Mouse (Mus musculus) 3T3-L1 (cell line): ENCODE results near the gene Hoxa9.

Source experiments
- DNase-seq: peaks from one replicate; pipeline ENCODE4 v3.0.0-alpha.2; 2015; ENCODE audit warnings: low read depth, low spot score

Gene Hoxa9

DNA sequence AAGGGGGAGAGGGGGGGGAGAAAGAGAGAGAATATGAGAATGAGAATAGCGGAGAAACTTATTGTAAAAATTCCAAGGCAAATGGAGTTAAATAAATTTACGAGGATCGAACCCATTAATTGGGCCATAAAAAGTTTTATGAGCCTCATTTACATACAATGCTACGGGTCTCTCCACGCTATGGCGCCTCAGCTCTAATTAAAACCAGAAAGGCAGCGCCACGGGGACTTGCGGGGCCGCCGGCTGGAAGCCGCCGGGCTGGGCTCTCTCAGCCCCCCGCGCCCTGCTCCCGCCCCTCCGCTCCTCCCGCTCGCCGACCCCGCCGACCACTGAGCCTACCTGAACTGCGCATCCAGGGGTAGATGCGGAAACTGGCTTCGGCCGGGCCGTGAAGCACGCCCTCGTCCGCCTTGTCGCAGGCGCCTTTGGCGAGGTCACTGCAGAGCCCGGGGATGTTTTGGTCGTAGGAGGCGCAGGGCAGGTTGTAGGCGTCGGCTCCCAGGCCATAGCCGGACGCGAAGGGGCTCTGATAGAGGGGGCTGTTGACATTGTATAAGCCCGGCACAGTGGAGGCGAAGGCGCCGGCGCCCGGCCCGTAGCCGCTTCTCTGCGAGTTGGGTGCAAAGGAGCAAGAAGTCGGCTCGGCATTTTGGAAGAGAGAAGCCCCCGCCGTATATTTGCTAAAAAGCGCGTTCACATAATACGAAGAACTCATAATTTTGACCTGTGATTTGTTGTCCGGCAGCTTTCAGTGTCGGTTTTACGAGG lies 14.0 kb downstream of the Hoxa9 start:
- peak; percentile 22 for DNase-seq

DNA sequence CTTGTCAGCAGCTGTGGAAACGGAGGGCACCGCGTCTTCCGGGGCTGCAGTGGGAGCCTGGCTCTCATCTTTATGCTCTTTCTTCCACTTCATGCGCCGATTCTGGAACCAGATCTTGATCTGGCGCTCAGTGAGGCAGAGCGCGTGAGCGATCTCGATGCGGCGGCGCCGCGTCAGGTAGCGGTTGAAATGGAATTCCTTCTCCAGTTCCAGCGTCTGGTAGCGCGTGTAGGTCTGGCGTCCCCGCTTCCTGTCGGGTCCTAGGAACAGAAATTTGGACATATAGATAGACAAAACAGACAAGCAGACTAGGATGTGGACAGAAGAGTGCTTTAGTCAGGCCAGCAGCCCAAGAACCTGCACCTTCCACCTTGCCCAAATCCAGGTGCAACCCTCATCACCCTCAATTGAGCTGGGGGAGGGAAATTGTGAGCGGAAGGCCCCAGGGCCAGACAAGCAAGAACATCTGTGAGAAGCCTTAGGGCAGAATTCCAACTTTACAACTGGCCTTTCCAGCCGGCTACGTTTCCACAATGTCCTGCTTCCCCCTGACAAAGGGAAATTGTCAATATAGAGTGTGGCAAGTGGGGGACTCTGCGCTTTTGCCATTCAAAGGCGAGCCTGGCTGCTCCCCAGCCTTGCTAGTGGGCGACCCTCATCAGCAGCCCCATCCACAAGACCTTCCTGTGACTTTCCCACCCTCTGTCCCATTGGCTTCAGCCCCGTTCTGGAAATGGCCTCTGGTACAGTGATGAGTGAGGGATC lies 14.9 kb downstream of the Hoxa9 start:
- no peak for DNase-seq

DNA sequence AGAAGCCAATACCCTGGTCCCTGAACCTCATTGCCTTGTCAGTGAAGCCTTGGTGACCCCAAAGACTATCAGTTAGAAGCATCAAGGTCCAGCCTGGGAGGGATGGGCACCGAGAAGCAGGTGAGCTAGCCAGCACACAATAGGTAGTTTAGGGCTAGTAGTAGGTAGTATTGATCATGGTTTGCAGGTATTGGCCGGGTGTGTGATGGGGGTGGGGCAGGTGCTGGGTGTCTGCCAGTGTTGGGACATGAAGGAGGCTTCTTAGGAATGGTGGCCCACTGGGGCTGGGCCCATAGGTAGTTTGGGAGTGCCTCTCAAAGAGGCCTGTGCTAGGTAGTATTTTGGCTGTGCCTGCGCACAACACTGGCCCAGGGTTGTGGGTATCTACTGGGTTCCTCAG lies 15.8 kb downstream of the Hoxa9 start:
- no peak for DNase-seq

DNA sequence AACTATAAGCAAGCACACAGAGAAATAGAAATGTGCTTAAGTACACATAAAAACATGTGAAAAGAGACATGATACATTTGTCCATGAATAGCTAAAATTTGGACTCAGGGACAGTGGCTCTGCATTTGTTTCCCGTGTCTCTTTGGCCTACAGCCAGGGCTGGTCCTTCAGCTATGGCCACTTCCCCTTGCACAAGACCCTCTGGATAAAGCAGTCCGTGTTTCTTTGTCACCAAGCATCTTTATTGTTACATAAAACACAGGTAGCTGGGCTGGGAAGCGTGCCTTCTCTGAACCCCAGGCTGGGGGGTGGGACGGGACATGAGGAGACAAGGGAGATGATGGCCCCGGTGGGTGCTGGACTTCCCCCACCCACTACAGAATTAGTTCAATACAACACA lies 16.6 kb downstream of the Hoxa9 start:
- DNase-seq, result peak; percentile 35

DNA sequence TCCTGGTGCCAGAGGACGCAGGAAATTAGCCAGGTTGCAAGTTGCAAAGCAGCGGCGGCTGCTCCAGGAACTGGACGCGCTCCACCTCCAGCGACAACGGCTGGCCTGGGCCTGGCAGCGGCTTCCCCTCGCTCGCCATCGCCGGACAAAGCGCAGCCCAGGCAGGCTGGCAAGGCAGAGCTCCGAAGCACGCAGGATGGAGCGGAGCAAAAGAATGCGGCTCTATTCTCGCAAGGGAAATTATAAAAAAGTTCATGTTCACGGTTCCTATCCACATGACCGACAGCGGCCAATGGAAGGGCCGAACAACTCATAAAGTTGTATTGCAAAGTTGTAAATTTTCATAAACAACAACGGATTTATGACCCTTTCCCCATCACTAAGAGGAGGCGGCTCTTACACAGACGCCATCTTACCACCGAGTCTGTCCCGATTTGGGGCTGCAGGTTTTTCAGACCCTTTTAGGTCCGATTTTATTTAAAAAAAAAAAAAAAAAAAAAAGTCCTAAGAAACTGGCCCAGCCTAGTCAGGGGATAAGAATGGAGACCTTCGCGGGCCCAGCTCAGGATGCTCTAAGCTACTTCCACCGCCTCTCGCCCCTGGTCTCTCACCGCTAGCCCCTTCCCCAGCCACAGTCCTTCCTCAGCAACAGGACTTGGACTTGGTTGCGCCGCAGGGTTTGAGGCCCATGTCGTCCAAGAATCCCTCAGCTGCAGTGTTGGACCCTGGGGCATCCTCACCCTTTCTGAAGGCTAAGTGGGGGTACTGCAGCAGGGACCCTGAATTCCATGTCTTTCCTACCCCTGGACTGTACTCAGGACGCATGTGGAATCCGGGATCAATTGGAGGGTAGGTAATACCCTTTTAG lies 17.5 kb downstream of the Hoxa9 start, which contains the start of the genes Hoxa3 and Gm28308:
Gene Hoxa3, minus strand, starts transcription at position 218 of the 868 bp plus-strand sequence.
Gene Gm28308, minus strand, starts transcription at position 221 of the 868 bp plus-strand sequence.
- peak; percentile 94 for DNase-seq

DNA sequence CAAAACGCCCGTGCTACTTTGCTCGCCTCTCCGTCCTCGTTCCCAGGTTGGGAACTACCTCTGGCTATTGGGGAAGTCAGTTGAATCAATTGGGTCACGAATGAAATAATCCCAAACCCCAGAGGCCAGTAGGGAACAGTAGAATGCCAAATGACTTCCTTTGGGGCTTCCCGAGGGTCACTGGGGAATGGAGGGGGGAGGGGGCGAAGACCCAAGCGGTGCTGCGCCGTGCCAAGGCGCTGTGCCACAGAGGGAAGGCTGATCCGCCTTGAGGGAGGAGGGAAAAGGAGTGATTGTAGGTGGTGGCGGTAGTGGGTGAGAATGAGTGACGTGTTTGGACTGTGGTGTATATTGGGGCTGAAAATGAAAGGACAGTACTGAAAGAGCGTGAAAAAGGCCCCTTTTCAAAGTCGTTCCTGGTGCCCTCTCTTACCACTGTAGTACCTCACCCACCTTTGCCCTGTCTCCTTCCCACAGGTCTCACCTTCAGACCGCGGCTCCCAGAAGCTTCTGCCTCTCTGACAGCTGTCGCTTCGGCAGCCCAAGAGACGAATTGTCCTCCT lies 18.3 kb downstream of the Hoxa9 start:
- peak; percentile 80 for DNase-seq

DNA sequence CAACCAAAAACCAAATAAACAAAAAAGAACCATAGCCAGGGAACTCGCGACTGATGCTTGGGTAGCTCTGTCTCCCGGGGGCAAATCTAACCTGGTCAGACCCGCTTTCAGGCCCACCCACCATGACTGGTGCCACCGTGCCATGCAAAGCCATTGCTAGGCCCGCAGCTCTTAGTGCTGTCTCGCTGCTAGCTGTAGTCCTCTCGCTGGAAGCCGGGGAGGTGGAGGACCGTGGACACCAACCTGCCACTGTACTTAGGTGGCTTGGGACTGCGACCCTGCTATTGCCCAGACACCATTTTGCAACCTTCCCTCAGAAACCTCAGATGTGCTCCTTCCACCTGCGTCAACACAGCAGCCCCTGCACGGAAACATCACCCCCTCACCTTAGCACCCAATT lies 18.9 kb downstream of the Hoxa9 start:
- DNase-seq, result peak; percentile 54

DNA sequence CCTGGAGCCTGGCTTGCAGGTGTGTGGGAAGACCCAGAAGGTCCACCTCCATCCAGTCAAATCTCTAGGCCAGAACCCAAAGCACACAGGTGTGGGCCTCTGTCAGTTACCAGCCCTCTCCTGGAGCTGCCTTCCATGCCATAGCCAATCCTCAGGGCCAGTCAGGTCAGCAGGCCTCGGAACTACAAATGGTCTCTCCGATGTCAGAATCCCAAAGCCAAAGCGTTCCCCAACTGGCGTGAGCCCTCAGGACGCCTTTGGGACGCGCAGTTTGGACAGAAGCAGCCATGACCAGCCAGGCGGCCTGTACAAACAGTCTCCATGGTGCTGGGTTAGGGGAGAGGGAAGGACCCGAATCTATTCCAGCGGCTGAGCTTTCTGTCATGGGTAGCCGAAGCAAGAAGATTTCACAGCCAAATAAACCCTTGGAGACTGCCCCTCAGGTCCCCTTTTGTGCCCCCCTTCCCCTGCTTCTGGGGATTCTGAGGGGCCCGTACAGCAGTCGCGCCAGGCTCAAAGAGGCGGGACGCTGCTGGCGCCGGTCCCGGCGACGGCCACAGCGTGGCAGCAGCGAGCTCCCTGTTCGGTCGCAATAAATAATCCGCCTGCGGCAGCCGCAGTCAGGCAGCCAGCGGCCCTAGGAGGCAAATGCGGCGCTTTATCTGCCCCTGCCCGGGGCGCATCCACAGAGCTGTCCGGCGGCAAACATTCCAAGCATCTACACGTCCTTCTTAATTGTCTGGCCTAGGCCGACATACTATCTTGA lies 19.5 kb downstream of the Hoxa9 start:
- peak; percentile 86 for DNase-seq

DNA sequence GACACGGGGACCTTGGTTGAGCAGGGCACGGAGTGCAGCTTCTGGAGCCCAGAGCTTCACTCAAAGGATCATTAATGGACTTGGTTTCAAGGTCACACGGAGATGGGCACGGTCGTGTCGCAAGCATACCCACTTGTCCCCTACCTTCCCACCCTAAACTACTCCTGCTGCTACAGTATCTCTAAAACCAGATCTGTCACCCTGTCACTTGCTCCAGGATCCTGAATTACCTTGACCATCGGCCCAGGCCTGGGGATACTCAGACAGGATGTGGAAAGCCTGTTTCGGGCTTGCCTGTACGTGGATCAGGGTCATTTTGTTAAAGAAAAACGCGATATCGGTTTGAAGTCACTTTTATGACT lies 21.2 kb downstream of the Hoxa9 start:
- no peak for DNase-seq

DNA sequence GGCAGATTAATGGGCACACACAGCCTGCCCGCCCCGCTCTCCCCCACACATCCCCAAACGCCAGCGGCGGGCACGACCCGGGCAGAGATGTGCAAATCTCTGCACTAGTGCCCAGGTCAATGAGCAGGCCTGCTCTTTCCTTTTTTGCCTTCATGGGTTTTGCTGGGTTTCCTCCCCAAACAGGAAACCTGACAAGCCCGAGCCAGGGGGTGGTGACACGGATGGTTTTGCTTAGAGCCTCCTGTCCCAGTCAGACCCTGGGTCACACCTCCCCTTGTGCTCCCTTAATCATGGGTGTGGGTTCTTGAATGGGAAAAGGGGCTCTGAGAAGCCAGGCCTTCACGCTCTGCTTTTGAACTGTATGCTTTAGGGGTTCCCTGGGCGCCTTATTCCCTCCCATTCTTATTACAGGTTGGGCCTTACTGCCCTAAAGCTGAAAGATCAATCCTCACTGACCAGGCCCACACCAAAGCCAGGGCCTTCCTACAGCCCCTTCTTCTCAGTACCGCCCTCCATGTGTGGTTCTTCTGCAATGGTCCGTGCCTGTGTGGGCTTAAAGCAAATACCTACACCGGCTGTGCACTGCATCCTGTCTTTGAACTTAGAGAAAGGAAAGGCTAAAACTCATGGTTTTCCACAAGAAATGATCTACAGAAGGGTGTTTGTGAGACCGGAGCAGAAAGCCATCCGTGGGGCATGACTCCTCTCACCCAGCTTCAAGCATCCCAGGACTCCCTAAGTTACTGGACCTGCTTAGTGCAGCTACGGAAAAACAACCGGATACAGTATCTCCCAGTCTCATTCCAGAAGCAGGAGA lies 21.8 kb downstream of the Hoxa9 start:
- DNase-seq, result no peak

DNA sequence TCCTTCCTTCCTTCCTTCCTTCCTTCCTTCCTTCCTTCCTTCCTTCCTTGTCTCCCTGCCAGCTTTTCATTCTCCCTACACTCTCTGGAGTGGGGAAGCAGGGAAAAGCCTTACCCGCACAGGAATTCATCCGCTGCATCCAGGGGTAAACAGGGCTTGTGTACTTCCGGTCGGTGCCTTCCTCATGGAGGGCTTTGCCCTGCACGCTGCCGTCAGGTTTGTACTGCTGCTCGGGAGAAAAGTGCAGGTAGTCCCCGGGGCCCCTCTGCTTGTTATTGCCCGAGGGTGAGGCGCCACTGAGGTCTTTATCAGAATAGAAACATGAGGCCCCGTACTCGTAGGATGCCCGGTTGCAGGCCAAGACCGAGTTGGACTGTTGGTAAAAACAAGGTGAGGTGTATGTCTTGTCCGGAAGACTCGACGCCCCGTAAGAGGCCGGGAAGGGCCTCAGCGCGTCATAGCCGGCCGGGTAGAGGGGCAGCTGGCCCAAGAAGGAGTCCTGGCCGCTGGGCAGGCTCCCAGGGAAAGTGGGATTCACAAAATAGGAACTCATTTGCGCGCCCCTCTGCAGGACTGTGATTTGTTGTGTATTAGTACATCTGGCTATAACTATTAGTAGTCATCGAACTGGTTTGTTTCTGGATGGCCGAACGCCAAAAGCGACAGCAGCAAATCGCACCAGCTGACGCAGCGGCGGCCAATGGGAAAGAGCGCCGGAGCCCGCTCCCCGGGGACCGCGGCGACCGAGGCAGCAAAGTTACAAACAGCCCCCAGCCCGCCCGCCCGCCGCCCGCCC lies 22.6 kb downstream of the Hoxa9 start, which contains the start of gene Hoxa6:
Gene Hoxa6, minus strand, starts transcription at position 651 of the 796 bp plus-strand sequence.
- no peak for DNase-seq

DNA sequence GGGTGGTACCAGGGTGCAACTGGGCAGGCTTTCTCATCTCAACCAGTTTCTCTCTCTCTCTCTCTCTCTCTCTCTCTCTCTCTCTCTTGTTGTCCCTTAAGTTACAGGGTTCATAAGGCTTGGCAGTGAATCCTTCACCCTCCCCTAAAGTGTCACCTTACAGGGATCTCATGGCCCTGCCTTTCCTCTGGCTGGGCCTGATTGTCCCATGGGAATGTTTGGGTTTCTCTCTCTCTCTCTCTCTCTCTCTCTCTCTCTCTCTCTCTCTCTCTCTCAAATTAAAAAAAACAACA lies 23.3 kb downstream of the Hoxa9 start:
- DNase-seq, result no peak

DNA sequence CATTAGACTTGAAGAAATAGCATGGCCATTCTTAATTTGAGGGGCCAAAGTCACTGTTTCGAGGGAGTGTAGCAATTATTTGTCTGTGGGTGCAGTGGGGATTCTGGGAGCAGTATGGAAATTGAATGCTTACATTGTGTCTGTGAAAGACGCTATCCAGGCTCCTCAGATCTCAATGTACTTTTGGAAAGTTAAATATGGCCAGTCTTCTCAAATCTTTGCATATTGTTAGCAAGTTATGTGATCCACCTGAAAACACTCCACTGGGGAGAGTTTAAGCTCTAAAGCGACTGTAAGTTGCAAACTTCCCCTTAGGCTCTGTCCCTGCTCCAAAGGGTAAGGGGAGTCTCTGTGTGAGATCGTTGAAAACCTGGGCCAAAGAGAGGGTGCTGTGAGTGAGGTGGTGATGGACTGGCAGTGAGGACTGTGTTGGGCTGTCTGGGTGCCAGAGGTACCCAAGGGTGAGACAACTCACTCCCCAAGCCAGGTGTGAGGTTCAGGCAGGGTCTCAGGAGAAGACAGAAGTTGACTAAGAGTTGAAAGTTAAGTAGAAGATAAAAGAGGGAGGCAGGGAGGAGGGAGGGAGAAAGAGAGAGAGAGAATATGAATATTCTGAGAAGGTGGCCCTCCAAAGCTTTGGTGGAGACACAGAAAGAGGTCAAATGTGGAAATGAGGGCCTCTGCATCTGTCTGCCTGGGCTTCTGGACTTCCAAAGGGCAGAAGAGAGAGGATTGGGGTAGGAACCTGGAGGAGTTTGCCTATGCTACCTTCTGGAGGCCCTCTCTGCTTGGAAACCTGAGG lies 23.8 kb downstream of the Hoxa9 start:
- no peak for DNase-seq

DNA sequence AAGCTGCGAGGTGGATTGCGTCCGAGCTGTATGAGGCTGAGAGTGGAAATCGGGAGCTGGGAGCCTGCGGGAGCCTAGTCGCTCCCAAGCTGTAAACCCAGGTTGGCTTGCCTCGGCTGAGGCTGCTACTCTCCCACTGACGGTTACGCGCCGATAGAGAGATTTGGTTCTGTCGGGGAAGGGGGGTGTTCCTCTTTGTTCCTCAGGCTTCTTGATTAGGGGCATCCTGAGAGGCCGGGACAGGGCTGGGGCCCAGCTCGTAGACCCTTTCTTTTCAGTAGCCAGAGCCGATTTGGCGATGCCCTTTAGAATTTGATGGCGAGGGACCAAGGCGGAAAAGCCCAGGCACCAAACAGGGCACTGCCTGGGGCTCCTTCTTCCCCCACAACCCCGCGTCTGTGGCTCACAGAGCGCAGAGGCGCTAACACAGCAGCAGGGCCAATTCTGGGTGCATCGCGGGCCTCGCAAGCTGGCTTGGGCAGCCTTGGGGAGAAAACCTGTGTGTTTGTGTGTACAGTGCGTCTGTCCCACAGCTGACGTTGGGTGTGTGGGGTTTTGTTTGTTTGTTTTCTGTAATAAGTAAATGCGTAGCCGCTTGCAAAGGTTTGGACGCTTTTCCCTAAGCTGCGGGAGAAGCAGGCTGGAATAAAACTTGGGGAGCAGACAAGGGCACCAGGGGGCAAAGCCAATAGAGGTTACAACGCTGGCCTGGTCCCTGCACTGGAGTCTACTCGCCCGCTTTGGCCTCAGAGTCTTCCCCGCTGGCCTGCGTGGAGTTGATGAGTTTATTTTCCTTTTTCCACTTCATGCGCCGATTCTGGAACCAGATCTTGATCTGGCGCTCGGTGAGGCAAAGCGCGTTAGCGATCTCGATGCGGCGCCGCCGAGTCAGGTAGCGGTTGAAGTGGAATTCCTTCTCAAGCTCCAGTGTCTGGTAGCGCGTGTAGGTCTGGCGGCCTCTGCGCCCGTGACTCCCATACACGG lies 25.0 kb downstream of the Hoxa9 start:
- DNase-seq, result no peak

DNA sequence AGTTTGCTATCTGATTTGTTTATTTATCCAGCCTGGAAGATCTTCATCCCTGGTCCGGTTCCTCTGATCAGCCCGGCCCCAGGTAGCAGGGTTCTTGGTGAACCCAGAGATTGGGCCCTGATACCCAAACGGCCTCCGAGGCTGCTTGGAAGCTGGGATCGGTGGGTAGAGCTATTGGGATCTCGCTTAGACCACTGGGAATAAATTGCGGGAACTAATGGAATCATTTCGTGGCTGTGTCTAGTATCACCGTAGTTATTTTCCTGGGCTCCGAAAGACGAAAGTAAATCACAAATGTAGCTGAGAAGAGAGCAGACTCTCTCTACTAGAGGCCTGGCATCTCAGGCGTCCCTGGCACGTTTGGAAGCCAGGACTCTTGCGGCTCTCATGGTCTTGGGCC lies 25.7 kb downstream of the Hoxa9 start:
- DNase-seq, result no peak

DNA sequence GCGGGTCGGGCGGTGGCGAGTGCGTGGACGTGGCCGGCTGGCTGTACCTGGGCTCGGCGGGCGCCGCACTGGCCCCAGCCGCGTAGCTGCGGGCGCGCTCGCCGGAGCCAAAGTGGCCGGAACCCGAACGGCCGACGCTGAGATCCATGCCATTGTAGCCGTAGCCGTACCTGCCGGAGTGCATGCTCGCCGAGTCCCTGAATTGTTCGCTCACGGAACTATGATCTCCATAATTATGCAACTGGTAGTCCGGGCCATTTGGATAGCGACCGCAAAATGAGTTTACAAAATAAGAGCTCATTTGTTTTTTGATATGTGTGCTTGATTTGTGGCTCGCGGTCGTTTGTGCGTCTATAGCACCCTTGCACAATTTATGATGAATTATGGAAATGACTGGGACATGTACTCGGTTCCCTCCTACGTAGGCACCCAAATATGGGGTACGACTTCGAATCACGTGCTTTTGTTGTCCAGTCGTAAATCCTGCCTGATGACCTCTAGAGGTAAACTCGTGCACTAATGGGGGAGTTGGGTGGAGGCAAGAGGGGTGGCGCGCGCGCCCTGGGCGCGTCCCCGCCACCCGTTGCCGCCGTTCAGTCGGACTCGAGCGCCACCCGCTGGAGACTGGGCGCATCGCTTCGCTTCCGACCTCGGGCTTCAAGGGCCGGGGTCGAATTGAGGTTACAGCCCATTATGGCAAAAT lies 26.7 kb downstream of the Hoxa9 start, which contains the start of gene Hoxa5:
Gene Hoxa5, minus strand, starts transcription at position 538 of the 703 bp plus-strand sequence.
- DNase-seq, result peak; percentile 95
